Mouse (Mus musculus) megakaryocyte, embryonic 14.5 days (primary cell): ENCODE data around the gene Ablim1.

Experiments used
- FLI1 ChIP-seq: IDR thresholded peaks from 2 replicates; pipeline ENCODE4 v1.6.1; 2012; ENCODE audit warnings: low read length, inconsistent platforms, mixed read lengths
- GATA1 ChIP-seq: IDR thresholded peaks from 3 replicates; pipeline ENCODE4 v1.6.1; 2012; ENCODE audit warnings: mixed read lengths, low read length, inconsistent platforms, borderline replicate concordance

DNA sequence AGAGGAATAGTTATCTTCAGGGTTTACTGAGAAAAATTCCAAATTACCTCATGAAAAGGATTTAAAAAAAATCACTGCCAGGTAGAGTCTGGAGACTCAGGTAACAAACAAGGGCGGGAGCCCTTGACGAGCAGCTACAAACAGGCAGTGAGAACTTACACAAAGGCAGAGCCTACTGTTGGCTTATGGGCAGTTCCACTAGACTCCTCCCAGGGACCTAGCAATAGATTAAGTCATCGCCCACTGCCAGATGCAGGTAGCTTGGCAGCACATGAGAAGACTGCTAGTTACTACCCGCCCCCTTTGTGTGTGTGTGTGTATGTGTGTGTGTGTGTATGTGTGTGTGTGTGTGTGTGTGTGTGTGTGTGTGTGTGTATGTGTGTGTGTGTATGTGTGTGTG, 193.7 kb downstream of the Ablim1 start:
- TF ChIP-seq GATA1 (no peak), FLI1 (no peak)
